Mouse (Mus musculus) neural tube, embryonic 14.5 days (tissue): ENCODE measurements around the gene Clec2g. TPM values are rescaled to one million over a fixed set of nuclear protein-coding genes. Genes with fewer than 3 reads are reported as not detected.

Source experiments
- ATAC-seq: fragments of 200-750 bp; cut with Nextera tagmentation; 2 replicates; pipeline ENCODE4 v1.8.0; 2017; ENCODE audit warnings: low read depth, mild to moderate bottlenecking, moderate TSS enrichment, moderate library complexity
- H3K27ac ChIP-seq: fragments of 300-500 bp; sonication (generic); 2 replicates; pipeline ENCODE4 v1.5.1; 2014; ENCODE audit warnings: low read depth, mild to moderate bottlenecking, control low read depth, low read length, moderate library complexity, mixed read lengths
- H3K27me3 ChIP-seq: fragments of 300-500 bp; sonication (generic); 2 replicates; pipeline ENCODE4 v1.6.1; 2014; ENCODE audit warnings: low read length; ENCODE audit not compliant: control insufficient read depth, insufficient read depth
- H3K36me3 ChIP-seq: fragments of 300-500 bp; sonication (generic); 2 replicates; pipeline ENCODE4 v1.6.1; 2014; ENCODE audit warnings: low read length, mixed read lengths; ENCODE audit not compliant: control insufficient read depth, insufficient read depth
- H3K4me1 ChIP-seq: fragments of 300-500 bp; sonication (generic); 2 replicates; pipeline ENCODE4 v1.6.1; 2014; ENCODE audit warnings: low read length; ENCODE audit not compliant: control insufficient read depth, insufficient read depth
- H3K4me2 ChIP-seq: fragments of 300-500 bp; sonication (generic); 2 replicates; pipeline ENCODE4 v1.6.1; 2014; ENCODE audit warnings: mild to moderate bottlenecking, low read depth, low read length, control low read depth
- H3K4me3 ChIP-seq: fragments of 300-500 bp; sonication (generic); 2 replicates; pipeline ENCODE4 v1.5.1; 2014; ENCODE audit warnings: low read depth, low read length, control low read depth, mixed read lengths
- H3K9ac ChIP-seq: fragments of 300-500 bp; sonication (generic); replicated peaks from 2 replicates; pipeline ENCODE4 v1.6.1; 2014; ENCODE audit warnings: low read depth, mild to moderate bottlenecking, control low read depth, low read length, mixed read lengths
- H3K9me3 ChIP-seq: fragments of 300-500 bp; sonication (generic); 2 replicates; pipeline ENCODE4 v1.6.1; 2016; ENCODE audit warnings: low read length; ENCODE audit not compliant: control insufficient read depth
- WGBS: fragments of 180-500 bp; shearing (Covaris S2); extraction: QIAGEN DNeasy Blood & Tissue Kit; methylation state at CpG from one replicate; pipeline ENCODE4 v1.1.7; 2014; 5-methylcytosine and 5-hydroxymethylcytosine counted together
- polyA plus RNA-seq: library from polyadenylated mRNA; unstranded; fragments of >200 nt; fragmentation: Nextera tagmentation; extraction: Ambion mirVana; gene quantifications from 2 replicates; pipeline ENCODE4 v1.2.1, GENCODE M21; 2014

Clec2g gene
- polyA plus RNA-seq, 1 experiment from 2014 or later, result not detected

GRCm38 (mm10) chr6:128992337-128992736 is 58.2 kb downstream of the Clec2g start:
- Histone ChIP-seq H3K27me3 (no peaks in the 10 kb centered on the region), H3K4me2 (no peak overlapping the region), H3K4me3 (no peak overlapping the region), H3K9ac (no peak overlapping the region), H3K27ac (no peak overlapping the region), H3K36me3 (no peaks in the 10 kb centered on the region), H3K9me3 (no peaks in the 10 kb centered on the region), H3K4me1 (no peaks in the 10 kb centered on the region)
- ATAC-seq, result no peak; the same call in 1 of the 2 replicates
- WGBS, result 8% methylated on average over 2 of the region's 2 CpGs

- H3K4me2 ChIP-seq, result no peak overlapping the region
- H3K27ac ChIP-seq, result peak overlapping the region; percentile 28
- WGBS, result 22% methylated on average over 3 of the region's 3 CpGs
Measured at GRCm38 (mm10) chr6:128992753-128993152, 58.6 kb downstream of the Clec2g start.

GRCm38 (mm10) chr6:128993221-128993620 is 59.0 kb downstream of the Clec2g start:
- peak overlapping the region; percentile 28; the same call in 1 of the 2 replicates for H3K27ac ChIP-seq
- H3K9me3 ChIP-seq, result no peaks in the 10 kb centered on the region
- no peak overlapping the region for H3K4me2 ChIP-seq
- no peaks in the 10 kb centered on the region for H3K27me3 ChIP-seq
- ATAC-seq, result no peak
- H3K9ac ChIP-seq, result no peak overlapping the region
- H3K4me3 ChIP-seq, result no peak overlapping the region
- H3K4me1 ChIP-seq, result no peaks in the 10 kb centered on the region
- H3K36me3 ChIP-seq, result no peaks in the 10 kb centered on the region
- 33% methylated on average over 2 of the region's 2 CpGs for WGBS

More at GRCm38 (mm10) chr6:128992753-128993152, 58.6 kb downstream of the Clec2g start:
- H3K4me1 ChIP-seq, result no peaks in the 10 kb centered on the region
- H3K9me3 ChIP-seq, result no peaks in the 10 kb centered on the region
- no peaks in the 10 kb centered on the region for H3K27me3 ChIP-seq
- 0 out of 2 replicates have a peak, but pooled peaks have one; percentile 51 for ATAC-seq
- H3K9ac ChIP-seq, result no peak overlapping the region
- H3K36me3 ChIP-seq, result no peaks in the 10 kb centered on the region
- H3K4me3 ChIP-seq, result no peak overlapping the region

- H3K4me1 ChIP-seq, result no peaks in the 10 kb centered on the region
- H3K4me2 ChIP-seq, result no peak overlapping the region
- no peaks in the 10 kb centered on the region for H3K27me3 ChIP-seq
- H3K9me3 ChIP-seq, result no peaks in the 10 kb centered on the region
- H3K36me3 ChIP-seq, result no peaks in the 10 kb centered on the region
- no peak overlapping the region for H3K27ac ChIP-seq
- no peak overlapping the region for H3K9ac ChIP-seq
- ATAC-seq, result no peak
- H3K4me3 ChIP-seq, result no peak overlapping the region
- 60% methylated on average over 4 of the region's 4 CpGs for WGBS
Measured at GRCm38 (mm10) chr6:128994336-128994735, 60.2 kb downstream of the Clec2g start.

GRCm38 (mm10) chr6:128994742-128995141 is 60.6 kb downstream of the Clec2g start:
- H3K9ac ChIP-seq, result no peak overlapping the region
- H3K4me3 ChIP-seq, result no peak overlapping the region
- no peak overlapping the region for H3K4me2 ChIP-seq
- no peak overlapping the region for H3K27ac ChIP-seq
- no peaks in the 10 kb centered on the region for H3K27me3 ChIP-seq
- no peak for ATAC-seq
- H3K36me3 ChIP-seq, result no peaks in the 10 kb centered on the region
- WGBS, result 73% methylated on average over 5 of the region's 5 CpGs
- no peaks in the 10 kb centered on the region for H3K4me1 ChIP-seq
- H3K9me3 ChIP-seq, result no peaks in the 10 kb centered on the region

- Histone ChIP-seq H3K9me3 (no peaks in the 10 kb centered on the region), H3K4me2 (no peak overlapping the region), H3K27me3 (no peaks in the 10 kb centered on the region), H3K4me3 (no peak overlapping the region), H3K27ac (no peak overlapping the region), H3K9ac (no peak overlapping the region), H3K36me3 (no peaks in the 10 kb centered on the region), H3K4me1 (no peaks in the 10 kb centered on the region)
- ATAC-seq, result no peak
- WGBS, result 86% methylated on average over 7 of the region's 7 CpGs
Measured at GRCm38 (mm10) chr6:128995250-128996053, 61.3 kb downstream of the Clec2g start.

DNA sequence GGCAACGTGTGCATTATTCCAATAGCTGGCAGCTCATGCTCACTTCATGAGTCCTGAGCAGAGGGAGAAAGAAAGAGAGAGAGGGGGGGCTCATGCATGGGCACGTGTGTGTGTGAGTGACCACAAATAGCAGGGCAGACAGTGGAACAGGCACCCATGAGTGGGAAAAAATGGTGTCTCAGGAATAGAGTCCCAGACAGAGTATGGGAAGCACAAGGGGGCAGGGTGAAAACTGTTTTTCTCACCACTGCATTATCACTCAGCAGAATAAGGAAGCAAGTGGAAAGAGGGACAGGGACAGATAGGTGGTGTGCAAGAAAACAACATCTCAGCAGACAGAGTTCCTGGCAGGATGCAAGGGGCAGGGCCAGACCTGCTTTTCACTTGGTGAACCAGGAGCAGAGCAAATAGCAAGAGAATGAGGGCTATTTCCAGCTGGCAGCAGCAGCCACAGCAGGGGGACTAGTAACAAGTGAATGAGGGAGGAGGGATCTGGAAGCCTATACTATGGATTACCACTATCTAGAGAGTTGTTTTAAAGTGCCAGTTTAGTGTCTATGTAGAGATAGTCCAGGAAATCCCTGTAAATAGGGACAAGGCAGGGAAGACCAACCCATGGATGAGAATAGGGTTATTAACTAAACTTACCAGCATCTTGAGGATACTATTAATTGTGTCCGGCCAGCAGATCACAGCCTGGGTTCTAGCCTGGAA is 62.0 kb downstream of the Clec2g start:
- no peak overlapping the region for H3K4me3 ChIP-seq
- H3K9ac ChIP-seq, result no peak overlapping the region
- H3K9me3 ChIP-seq, result no peaks in the 10 kb centered on the region
- no peak overlapping the region for H3K27ac ChIP-seq
- H3K4me2 ChIP-seq, result no peak overlapping the region
- ATAC-seq, result no peak
- no peaks in the 10 kb centered on the region for H3K27me3 ChIP-seq
- H3K36me3 ChIP-seq, result no peaks in the 10 kb centered on the region
- H3K4me1 ChIP-seq, result no peaks in the 10 kb centered on the region
- WGBS, result 60% methylated on average over 3 of the region's 3 CpGs

DNA sequence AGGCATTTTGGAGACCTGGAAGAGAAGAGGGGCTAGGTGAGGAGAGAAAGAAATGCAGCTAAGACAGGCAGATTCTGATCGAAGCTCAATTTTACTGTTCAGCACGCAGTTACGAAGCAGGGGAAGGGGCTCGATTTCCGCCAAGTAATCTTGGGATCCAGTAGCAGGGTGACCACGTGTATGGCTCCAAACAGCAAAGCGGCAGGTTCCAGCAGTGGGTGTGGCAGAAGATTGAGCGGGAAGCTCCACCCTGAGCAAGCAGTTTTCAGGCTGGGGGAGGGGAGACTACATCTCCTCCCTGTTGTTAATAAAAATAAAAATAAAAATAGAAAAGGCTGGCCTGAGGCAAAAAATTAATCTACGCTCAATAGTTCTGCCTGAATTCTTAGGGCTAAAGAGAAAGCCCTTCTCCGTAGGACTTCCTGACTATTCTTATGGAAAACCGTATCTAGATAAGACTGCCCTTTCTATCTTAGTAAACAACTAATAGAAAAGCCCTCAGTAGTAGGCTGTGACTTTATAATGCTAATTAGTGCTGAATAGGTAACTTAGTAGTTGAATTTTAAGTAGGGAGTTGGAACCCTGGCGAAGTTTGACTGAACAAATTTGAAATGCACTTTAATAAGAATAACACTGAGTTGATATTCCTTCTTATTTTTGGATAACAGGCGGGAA is 62.7 kb downstream of the Clec2g start:
- no peaks in the 10 kb centered on the region for H3K4me1 ChIP-seq
- no peak overlapping the region for H3K9ac ChIP-seq
- ATAC-seq, result no peak
- no peak overlapping the region for H3K4me3 ChIP-seq
- no peaks in the 10 kb centered on the region for H3K36me3 ChIP-seq
- H3K27me3 ChIP-seq, result no peaks in the 10 kb centered on the region
- H3K27ac ChIP-seq, result no peak overlapping the region
- H3K4me2 ChIP-seq, result no peak overlapping the region
- no peaks in the 10 kb centered on the region for H3K9me3 ChIP-seq
- 59% methylated on average over 13 of the region's 13 CpGs for WGBS

DNA sequence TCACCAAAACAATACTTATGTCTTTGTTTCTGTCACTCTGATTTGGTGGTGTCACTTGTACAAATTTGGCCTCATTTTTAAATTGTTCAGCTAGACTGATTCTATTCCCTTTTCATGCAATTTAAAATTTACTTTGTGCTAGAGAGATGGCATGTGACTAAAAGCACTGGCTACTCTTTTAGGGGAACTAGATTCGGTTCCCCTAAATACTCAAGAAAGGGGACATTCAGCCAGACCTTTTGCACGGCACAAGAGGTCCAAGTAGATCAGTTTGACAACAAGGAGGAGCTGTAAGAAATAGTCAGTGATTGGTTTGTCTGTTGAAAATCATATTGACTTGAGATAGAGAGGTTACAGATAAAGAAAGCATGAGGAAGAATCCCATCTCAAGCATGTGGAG is 67.2 kb downstream of the Clec2g start:
- 90% methylated on average over 2 of the region's 2 CpGs for WGBS
- H3K36me3 ChIP-seq, result no peaks in the 10 kb centered on the region
- H3K9me3 ChIP-seq, result no peaks in the 10 kb centered on the region
- no peak overlapping the region for H3K9ac ChIP-seq
- H3K4me2 ChIP-seq, result no peak overlapping the region
- ATAC-seq, result no peak
- no peaks in the 10 kb centered on the region for H3K4me1 ChIP-seq
- H3K27me3 ChIP-seq, result no peaks in the 10 kb centered on the region
- H3K4me3 ChIP-seq, result no peak overlapping the region
- H3K27ac ChIP-seq, result no peak overlapping the region
